Mouse (Mus musculus): ENCODE measurements at regions not wholly inside any gene's neighbourhood (a gene's known extent, or its start where the extent isn't known, plus 50 kb on each side); places are given as distances from the start of the nearest gene placed in this dataset.
A peak's percentile ranks its signal among the peaks of the same experiment; 100 is the strongest.
"Not testable (repeated sequence)": the region's sequence is repeated elsewhere in the genome, so short reads cannot be mapped to it uniquely, and the experiment has no call there.

GRCm38 (mm10) chr1:113550172-113550571, 1685.5 kb upstream of the Dsel start:
- DNase-seq (ENCODE audit: low spot score): no peak

- no peak for DNase-seq (ENCODE audit: low spot score)
Measured at GRCm38 (mm10) chr1:113539981-113540380, 1675.3 kb upstream of the Dsel start.

- no peak for DNase-seq (ENCODE audit: low spot score)
Measured at GRCm38 (mm10) chr1:113530553-113530952, 1665.8 kb upstream of the Dsel start.

GRCm38 (mm10) chr1:113495987-113496386, 1631.3 kb upstream of the Dsel start:
- DNase-seq (ENCODE audit: low spot score): no peak

GRCm38 (mm10) chr1:113490243-113491003, 1625.7 kb upstream of the Dsel start:
- no peak for DNase-seq (ENCODE audit: low spot score)

GRCm38 (mm10) chr1:113456538-113457273, 1592.0 kb upstream of the Dsel start:
- no peak for DNase-seq (ENCODE audit: low spot score)

GRCm38 (mm10) chr1:113433701-113434100, 1569.0 kb upstream of the Dsel start:
- no peak for DNase-seq (ENCODE audit: low spot score)

GRCm38 (mm10) chr1:113431266-113431665, 1566.5 kb upstream of the Dsel start:
- DNase-seq (ENCODE audit: low spot score): no peak

- no peak for DNase-seq (ENCODE audit: low spot score)
Measured at GRCm38 (mm10) chr1:113412858-113413257, 1548.1 kb upstream of the Dsel start.

- no peak for DNase-seq (ENCODE audit: low spot score)
Measured at GRCm38 (mm10) chr1:113395267-113395824, 1530.6 kb upstream of the Dsel start.

- DNase-seq (ENCODE audit: low spot score): not testable (repeated sequence)
Measured at GRCm38 (mm10) chr1:113394326-113394725, 1529.6 kb upstream of the Dsel start.

GRCm38 (mm10) chr1:113392962-113393361, 1528.2 kb upstream of the Dsel start:
- no peak for DNase-seq (ENCODE audit: low spot score)

- DNase-seq (ENCODE audit: low spot score): no peak
Measured at GRCm38 (mm10) chr1:113389920-113390319, 1525.2 kb upstream of the Dsel start.

GRCm38 (mm10) chr1:113384888-113385430, 1520.2 kb upstream of the Dsel start:
- no peak for DNase-seq (ENCODE audit: low spot score)

GRCm38 (mm10) chr1:113383717-113384116, 1519.0 kb upstream of the Dsel start:
- DNase-seq (ENCODE audit: low spot score): no peak

GRCm38 (mm10) chr1:113372679-113373078, 1508.0 kb upstream of the Dsel start:
- no peak for DNase-seq (ENCODE audit: low spot score)

GRCm38 (mm10) chr1:113358242-113358641, 1493.5 kb upstream of the Dsel start:
- DNase-seq (ENCODE audit: low spot score): peak; percentile 52

- DNase-seq (ENCODE audit: low spot score): no peak
Measured at GRCm38 (mm10) chr1:113308037-113308436, 1443.3 kb upstream of the Dsel start.

GRCm38 (mm10) chr1:113297807-113298206, 1433.1 kb upstream of the Dsel start:
- DNase-seq (ENCODE audit: low spot score): no peak

- DNase-seq (ENCODE audit: low spot score): no peak
Measured at GRCm38 (mm10) chr1:113288242-113288641, 1423.5 kb upstream of the Dsel start.

GRCm38 (mm10) chr1:113284122-113284521, 1419.4 kb upstream of the Dsel start:
- no peak for DNase-seq (ENCODE audit: low spot score)

GRCm38 (mm10) chr1:113259421-113259820, 1394.7 kb upstream of the Dsel start:
- DNase-seq (ENCODE audit: low spot score): no peak

GRCm38 (mm10) chr1:113247325-113247724, 1382.6 kb upstream of the Dsel start:
- peak; percentile 3 for DNase-seq (ENCODE audit: low spot score)
